Comparison of ENCODE assay signal across 9 mouse cellular contexts in the genomic region with DNA sequence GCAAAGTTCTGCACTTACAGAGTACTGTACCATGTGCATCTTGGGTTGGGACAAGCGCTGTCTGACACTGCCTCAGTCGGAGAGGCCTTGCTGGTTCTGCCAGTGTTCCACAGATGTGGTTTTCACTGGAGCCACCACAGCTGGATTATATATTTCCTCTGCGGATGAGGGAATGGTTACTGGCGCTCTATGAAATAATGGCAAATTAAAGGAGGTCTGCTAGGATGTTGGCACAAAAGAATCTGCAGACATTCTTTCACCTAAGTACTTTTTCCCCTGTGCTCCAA. TPM values are rescaled to one million over a fixed set of nuclear protein-coding genes. Genes with fewer than 3 reads are reported as not detected.
DNase-seq lines count a peak whose midpoint lies in the region; ATAC-seq and TF ChIP-seq lines count a peak whose summit lies in the region.
"Had no signal": no experiment of that assay in that cellular context is flagged by ENCODE, and none has a peak within 500 bp of the region (broad histone marks: within the 10 kb centered on the region; RNA-seq: fewer than 3 reads in every experiment).

No protein-coding gene starts in this region.

- no peak overlapping the region for H3K27ac ChIP-seq in kidney, embryonic 15.5 days
- peak overlapping the region; percentile 97 for H3K27ac ChIP-seq in embryonic facial prominence, embryonic 13.5 days
- H3K27ac ChIP-seq in hindbrain, embryonic 13.5 days, result no peak overlapping the region
- H3K27ac ChIP-seq in midbrain, postnatal 0 days (ENCODE audit: low read depth, low read length), result no peak overlapping the region
- no peak overlapping the region for H3K27ac ChIP-seq in thymus, adult 2 months (ENCODE audit: control insufficient read depth, insufficient read depth, low read length)
- no peak overlapping the region for H3K27ac ChIP-seq in layer of hippocampus, adult 2 months

- TF ChIP-seq POLR2A in thymus, adult 2 months (IDR thresholded peaks at IDR 0.05; ENCODE audit: control insufficient read depth, extremely low read depth, insufficient read depth, low read length, poor library complexity), result no peak

- no peak for TF ChIP-seq CTCF in midbrain, postnatal 0 days (IDR thresholded peaks at IDR 0.05)
- TF ChIP-seq CTCF in thymus, adult 2 months (IDR thresholded peaks at IDR 0.05; ENCODE audit: borderline replicate concordance, control insufficient read depth, extremely low read depth, insufficient read depth, low read length, poor library complexity), result no peak
- TF ChIP-seq CTCF in layer of hippocampus, adult 2 months (conservative IDR thresholded peaks at IDR 0.05), result no peak

- peak overlapping the region; percentile 61; the same call in 1 of the 2 replicates for H3K4me3 ChIP-seq in kidney, embryonic 15.5 days (replicated peaks)
- peak overlapping the region; percentile 65 for H3K4me3 ChIP-seq in embryonic facial prominence, embryonic 13.5 days
- H3K4me3 ChIP-seq in hindbrain, embryonic 13.5 days, result peak overlapping the region; percentile 63
- no peak overlapping the region; the same call in 1 of the 2 replicates for H3K4me3 ChIP-seq in midbrain, postnatal 0 days (ENCODE audit: low read depth, low read length)
- H3K4me3 ChIP-seq in thymus, adult 2 months (ENCODE audit: control insufficient read depth, insufficient read depth, low read length), result no peak overlapping the region
- H3K4me3 ChIP-seq in layer of hippocampus, adult 2 months, result no peak overlapping the region

- H3K9ac ChIP-seq in kidney, embryonic 15.5 days, result no peak overlapping the region
- H3K9ac ChIP-seq in embryonic facial prominence, embryonic 13.5 days, result peak overlapping the region; percentile 80
- H3K9ac ChIP-seq in hindbrain, embryonic 13.5 days, result no peak overlapping the region
- H3K9ac ChIP-seq in midbrain, postnatal 0 days (replicated peaks; ENCODE audit: low read length, poor library complexity, severe bottlenecking), result no peak overlapping the region

- DNase-seq in kidney, postnatal 36 days, result no peak
- DNase-seq in midbrain, postnatal 0 days (ENCODE audit: low spot score), result no peak
- DNase-seq in c-Kit-positive CD71-positive TER-119-positive erythroid progenitor cells, embryonic 14.5 days (ENCODE audit: low spot score), result no peak
- no peak for DNase-seq in thymus, adult 2 months
- no peak for DNase-seq in layer of hippocampus, adult 2 months (ENCODE audit: low spot score in 2 of 2)

- 91% methylated on average over 4 of the region's 4 CpGs for WGBS in kidney, embryonic 15.5 days
- 26% methylated on average over 4 of the region's 4 CpGs for WGBS in embryonic facial prominence, embryonic 13.5 days
- WGBS in hindbrain, embryonic 13.5 days, result 88% methylated on average over 4 of the region's 4 CpGs
- 93% methylated on average over 4 of the region's 4 CpGs for WGBS in midbrain, postnatal 0 days
- WGBS in thymus, adult 2 months, result 94% methylated on average over 4 of the region's 4 CpGs

- H3K27me3 ChIP-seq in kidney, embryonic 15.5 days, result peaks cover 38% of the 10 kb centered on the region
- no peaks in the 10 kb centered on the region for H3K27me3 ChIP-seq in embryonic facial prominence, embryonic 13.5 days
- H3K27me3 ChIP-seq in hindbrain, embryonic 13.5 days, result peaks cover 20% of the 10 kb centered on the region
- no peaks in the 10 kb centered on the region for H3K27me3 ChIP-seq in midbrain, postnatal 0 days (ENCODE audit: insufficient read depth, low read length)
- peaks cover 3% of the 10 kb centered on the region; the same call in 1 of the 2 replicates for H3K27me3 ChIP-seq in thymus, adult 2 months (ENCODE audit: control insufficient read depth, insufficient read depth, low read length)

- H3K36me3 ChIP-seq in kidney, embryonic 15.5 days, result no peaks in the 10 kb centered on the region
- H3K36me3 ChIP-seq in embryonic facial prominence, embryonic 13.5 days, result no peaks in the 10 kb centered on the region
- H3K36me3 ChIP-seq in hindbrain, embryonic 13.5 days, result no peaks in the 10 kb centered on the region
- no peaks in the 10 kb centered on the region for H3K36me3 ChIP-seq in midbrain, postnatal 0 days (ENCODE audit: insufficient read depth, low read length)
- no peaks in the 10 kb centered on the region for H3K36me3 ChIP-seq in thymus, adult 2 months (ENCODE audit: control insufficient read depth, insufficient read depth, low read length)

- H3K4me1 ChIP-seq in kidney, embryonic 15.5 days, result peaks cover 14% of the 10 kb centered on the region; the same call in 1 of the 2 replicates
- H3K4me1 ChIP-seq in embryonic facial prominence, embryonic 13.5 days, result peaks cover 44% of the 10 kb centered on the region
- peaks cover 31% of the 10 kb centered on the region for H3K4me1 ChIP-seq in hindbrain, embryonic 13.5 days (replicated peaks)
- peaks cover 8% of the 10 kb centered on the region; the same call in 1 of the 2 replicates for H3K4me1 ChIP-seq in midbrain, postnatal 0 days (ENCODE audit: insufficient read depth, low read length)
- no peaks in the 10 kb centered on the region for H3K4me1 ChIP-seq in thymus, adult 2 months (replicated peaks; ENCODE audit: control insufficient read depth, insufficient read depth, low read length)

- no peaks in the 10 kb centered on the region for H3K9me3 ChIP-seq in kidney, embryonic 15.5 days (replicated peaks)
- H3K9me3 ChIP-seq in embryonic facial prominence, embryonic 13.5 days, result no peaks in the 10 kb centered on the region
- H3K9me3 ChIP-seq in hindbrain, embryonic 13.5 days, result no peaks in the 10 kb centered on the region
- H3K9me3 ChIP-seq in midbrain, postnatal 0 days (ENCODE audit: low read length), result no peaks in the 10 kb centered on the region

- peak overlapping the region; percentile 97 for H3K4me2 ChIP-seq in kidney, embryonic 15.5 days
- peak overlapping the region; percentile 80 for H3K4me2 ChIP-seq in embryonic facial prominence, embryonic 13.5 days
- peak overlapping the region; percentile 91 for H3K4me2 ChIP-seq in hindbrain, embryonic 13.5 days
- H3K4me2 ChIP-seq in midbrain, postnatal 0 days (ENCODE audit: low read depth, low read length, poor library complexity, severe bottlenecking), result peak overlapping the region; percentile 93

- no peak for ATAC-seq in kidney, embryonic 15.5 days (replicated peaks; ENCODE audit: low FRiP score)
- no peak for ATAC-seq in embryonic facial prominence, embryonic 13.5 days (ENCODE audit: insufficient number of reproducible peaks, insufficient read depth, low FRiP score, low TSS enrichment, low read depth)
- ATAC-seq in hindbrain, embryonic 13.5 days (ENCODE audit: low FRiP score), result no peak
- ATAC-seq in midbrain, postnatal 0 days (ENCODE audit: low FRiP score), result no peak

RNA-seq across cellular contexts. Expression of gene Pakap, which starts 1.0 kb away (rescaled TPM):
- 16.9 and 17.8 TPM in 2 replicates for polyA plus RNA-seq in kidney, embryonic 15.5 days (2015; fragmentation: Nextera tagmentation; extraction: Ambion mirVana)
- 35.4 and 38.1 TPM in 2 replicates for polyA plus RNA-seq in embryonic facial prominence, embryonic 13.5 days (2015; fragmentation: Nextera tagmentation; extraction: Ambion mirVana)
- polyA plus RNA-seq in hindbrain, embryonic 13.5 days (2015; fragmentation: Nextera tagmentation; extraction: Ambion mirVana), result 10.3 and 11.5 TPM in 2 replicates
- total RNA-seq in midbrain, postnatal 0 days (2014; rRNA removed), result 6.0 and 8.4 TPM in 2 replicates
- 11.9 and 13.5 TPM in 2 replicates for polyA plus RNA-seq in midbrain, postnatal 0 days (2015; fragmentation: Nextera tagmentation; extraction: Ambion mirVana)
- 0.20 and 0.38 TPM in 2 replicates for polyA plus RNA-seq in thymus, adult 2 months (2012; rRNA removed)
- 10 to 100 TPM; 18.6 to 25.8 TPM for total RNA-seq in layer of hippocampus, adult 2 months (2021)
- total RNA-seq: megakaryocyte progenitor cell, adult 5-6 weeks had no signal

Comparison
In these comparisons a context has a peak if more than half of its experiments do, and no peak if none do; other contexts are left out.
1. H3K4me3 ChIP-seq: peak in kidney, embryonic 15.5 days (single experiment), embryonic facial prominence, embryonic 13.5 days (single experiment) and hindbrain, embryonic 13.5 days (single experiment); none in midbrain, postnatal 0 days (single experiment), thymus, adult 2 months (single experiment) and layer of hippocampus, adult 2 months (single experiment).
2. Peak in every context shown above with its lines, with median percentiles within 50 percentile points of each other: H3K4me2 ChIP-seq.